Mouse (Mus musculus) lung, adult 2 months (tissue): ENCODE results near the gene Syde1.

ENCODE experiments used
- CTCF ChIP-seq: fragments of 200-500 bp; IDR thresholded peaks from 2 replicates; pipeline ENCODE4 v1.5.1; 2011; ENCODE audit warnings: mild to moderate bottlenecking, low read length, control low read depth; ENCODE audit not compliant: insufficient read depth
- POLR2A ChIP-seq: fragments of 200-500 bp; IDR thresholded peaks from 2 replicates; pipeline ENCODE4 v1.6.1; 2011; ENCODE audit warnings: low read depth, mild to moderate bottlenecking, control low read depth, low read length, borderline replicate concordance; ENCODE audit errors: extremely low read depth

DNA sequence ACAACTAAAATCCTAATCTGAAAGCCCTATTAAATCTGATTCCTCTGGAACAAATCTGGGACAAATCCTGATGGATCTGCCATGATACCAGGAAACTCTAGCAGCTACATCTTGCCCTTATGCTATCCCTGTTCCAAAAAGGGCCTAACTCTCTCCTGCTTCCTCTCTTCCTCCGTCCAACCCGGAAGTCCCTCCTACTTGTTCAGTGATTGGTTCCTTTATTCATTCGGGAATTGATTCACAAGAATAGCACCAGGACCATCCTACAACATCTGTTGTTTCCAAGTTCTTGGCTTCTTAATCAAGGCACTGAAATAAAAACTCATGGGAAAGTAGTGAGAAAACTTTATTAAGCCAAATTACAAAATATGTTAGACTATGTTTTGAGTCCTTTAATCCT, 22.6 kb downstream of the Syde1 start:
- no peak for TF ChIP-seq CTCF
- TF ChIP-seq POLR2A = no peak
